Mouse (Mus musculus): ENCODE data around the gene Sh3bp2.

GRCm38 (mm10) chr5:34576286-34576685 lies 50.6 kb downstream of the Sh3bp2 start:
- TF ChIP-seq GATA1 (IDR thresholded peaks at IDR 0.05; ENCODE audit: borderline replicate concordance, low read length) (no peak), FLI1 (IDR thresholded peaks at IDR 0.05; ENCODE audit: low read length) (no peak)
